Mouse (Mus musculus) G1E (cell line): ENCODE results near the gene Usp9x. TPM values are rescaled to one million over a fixed set of nuclear protein-coding genes. Genes with fewer than 3 reads are reported as not detected.

ENCODE experiments used
- ATAC-seq: 2 replicates; pipeline ENCODE4 v1.8.0; 2016; ENCODE audit warnings: mild to moderate bottlenecking; ENCODE audit not compliant: insufficient number of reproducible peaks, poor library complexity, low FRiP score, severe bottlenecking; ENCODE audit errors: extremely low read depth
- DNase-seq: peaks from one replicate; pipeline ENCODE4 v3.0.0; 2012; ENCODE audit warnings: low spot score
- H3K27me3 ChIP-seq: 2 replicates; pipeline ENCODE4 v1.6.1; 2012; ENCODE audit warnings: mild to moderate bottlenecking, low read length, inconsistent platforms; ENCODE audit not compliant: insufficient read depth
- H3K36me3 ChIP-seq: replicated peaks from 2 replicates; pipeline ENCODE3; 2012; ENCODE audit warnings: mild to moderate bottlenecking, inconsistent platforms
- H3K4me1 ChIP-seq: 2 replicates; pipeline ENCODE4 v1.6.1; 2012; ENCODE audit warnings: low read depth, low read length, inconsistent platforms, mixed read lengths; ENCODE audit not compliant: insufficient read depth
- H3K4me3 ChIP-seq: 2 replicates; pipeline ENCODE4 v1.5.1; 2012; ENCODE audit warnings: low read depth, mild to moderate bottlenecking, inconsistent platforms, low read length, moderate library complexity, mixed read lengths
- H3K9me3 ChIP-seq: replicated peaks from 2 replicates; pipeline ENCODE4 v1.6.1; 2012; ENCODE audit warnings: inconsistent platforms
- CTCF ChIP-seq: IDR thresholded peaks from 2 replicates; pipeline ENCODE4 v1.5.1; 2012; ENCODE audit warnings: low read depth, low read length, inconsistent platforms, mixed read lengths
- GATA1 ChIP-seq: IDR thresholded peaks from 2 replicates; pipeline ENCODE4 v1.6.1; 2012; ENCODE audit warnings: borderline replicate concordance, low read length, inconsistent platforms, mixed read lengths
- GATA2 ChIP-seq: IDR thresholded peaks from 2 replicates; pipeline ENCODE4 v1.6.1; 2012; ENCODE audit warnings: low read depth, low read length, inconsistent platforms, borderline replicate concordance
- POLR2AphosphoS5 ChIP-seq: IDR thresholded peaks from 2 replicates; pipeline ENCODE4 v1.6.1; 2012; ENCODE audit warnings: low read depth, low read length, inconsistent platforms; ENCODE audit not compliant: insufficient replicate concordance
- TAL1 ChIP-seq: conservative IDR thresholded peaks from 2 replicates; pipeline ENCODE4 v1.6.1; 2012; ENCODE audit warnings: low read depth, low read length, inconsistent platforms, mixed read lengths
- polyA plus RNA-seq: library from polyadenylated mRNA; stranded (reverse); fragments of >175 nt; gene quantifications from 2 replicates; pipeline ENCODE4 v1.2.3, GENCODE M21; 2012
- total RNA-seq, 2 experiments: library from RNA; stranded (forward) in 1 of 2; stranded (reverse) in 1 of 2; fragments of 200-1000 nt in 1 of 2; fragments of >200 nt in 1 of 2; fragmentation: Nextera tagmentation in 1 of 2; gene quantifications; 2 replicates each; pipeline ENCODE4 v1.2.3; 2014 to 2017

Gene Usp9x
- total and polyA plus RNA-seq, 3 experiments: 6.1 to 286 (median 173) TPM

- TF ChIP-seq GATA2 (no peak), CTCF (no peak)
- no peak for ATAC-seq
These were observed 34.2 kb upstream of the Usp9x start for GRCm38 (mm10) chrX:13037085-13037484.

GRCm38 (mm10) chrX:13039211-13039610, 32.1 kb upstream of the Usp9x start:
- Histone ChIP-seq H3K9me3 (no peaks in the 10 kb centered on the region), H3K4me1 (no peaks in the 10 kb centered on the region), H3K36me3 (peaks cover 3% of the 10 kb centered on the region), H3K4me3 (no peak overlapping the region), H3K27me3 (no peaks in the 10 kb centered on the region)
- TF ChIP-seq TAL1: no peak
- TF ChIP-seq POLR2AphosphoS5: no peak
- no peak for TF ChIP-seq GATA2
- TF ChIP-seq GATA1: no peak
- no peak for TF ChIP-seq CTCF
- DNase-seq (no peak), ATAC-seq (no peak)

More at GRCm38 (mm10) chrX:13037085-13037484, 34.2 kb upstream of the Usp9x start:
- no peaks in the 10 kb centered on the region for H3K27me3 ChIP-seq
- no peak for DNase-seq
- H3K36me3 ChIP-seq: no peaks in the 10 kb centered on the region
- H3K4me1 ChIP-seq: no peaks in the 10 kb centered on the region
- no peak overlapping the region for H3K4me3 ChIP-seq
- H3K9me3 ChIP-seq: no peaks in the 10 kb centered on the region

- peaks cover 8% of the 10 kb centered on the region for H3K36me3 ChIP-seq
- no peak for ATAC-seq
These were observed 30.9 kb upstream of the Usp9x start for GRCm38 (mm10) chrX:13040391-13040790.

GRCm38 (mm10) chrX:13041630-13042129, 29.6 kb upstream of the Usp9x start:
- H3K27me3 ChIP-seq: no peaks in the 10 kb centered on the region
- no peaks in the 10 kb centered on the region for H3K4me1 ChIP-seq
- H3K36me3 ChIP-seq: peaks cover 8% of the 10 kb centered on the region
- H3K9me3 ChIP-seq: no peaks in the 10 kb centered on the region
- DNase-seq (peak; percentile 62), ATAC-seq (peak; percentile 95)
- no peak for TF ChIP-seq GATA1
- TF ChIP-seq GATA2: no peak
- TF ChIP-seq CTCF: no peak
- TF ChIP-seq POLR2AphosphoS5: no peak
- TF ChIP-seq TAL1: no peak
- peak overlapping the region; percentile 69 for H3K4me3 ChIP-seq

More at GRCm38 (mm10) chrX:13040391-13040790, 30.9 kb upstream of the Usp9x start:
- TF ChIP-seq GATA1 (no peak), POLR2AphosphoS5 (no peak), TAL1 (no peak), CTCF (no peak), GATA2 (no peak)
- no peaks in the 10 kb centered on the region for H3K27me3 ChIP-seq
- no peak overlapping the region for H3K4me3 ChIP-seq
- DNase-seq: no peak
- H3K9me3 ChIP-seq: no peaks in the 10 kb centered on the region
- H3K4me1 ChIP-seq: no peaks in the 10 kb centered on the region

- no peak overlapping the region for H3K4me3 ChIP-seq
- peaks cover 8% of the 10 kb centered on the region for H3K36me3 ChIP-seq
- TF ChIP-seq CTCF (no peak), POLR2AphosphoS5 (no peak), GATA2 (no peak), TAL1 (no peak), GATA1 (no peak)
- H3K9me3 ChIP-seq: no peaks in the 10 kb centered on the region
- no peaks in the 10 kb centered on the region for H3K27me3 ChIP-seq
- ATAC-seq (no peak), DNase-seq (no peak)
- H3K4me1 ChIP-seq: peaks cover 5% of the 10 kb centered on the region; the same call in 1 of the 2 replicates
These were observed 27.5 kb upstream of the Usp9x start for GRCm38 (mm10) chrX:13043780-13044179.

GRCm38 (mm10) chrX:13044666-13045065, 26.6 kb upstream of the Usp9x start:
- DNase-seq (no peak), ATAC-seq (no peak)
- H3K27me3 ChIP-seq: no peaks in the 10 kb centered on the region
- peaks cover 5% of the 10 kb centered on the region; the same call in 1 of the 2 replicates for H3K4me1 ChIP-seq
- TF ChIP-seq POLR2AphosphoS5 (no peak), GATA2 (no peak), TAL1 (no peak)
- peaks cover 8% of the 10 kb centered on the region for H3K36me3 ChIP-seq
- no peaks in the 10 kb centered on the region for H3K9me3 ChIP-seq
- no peak overlapping the region for H3K4me3 ChIP-seq
